Mouse (Mus musculus) heart, adult 2 months (tissue): Measurements from ENCODE around the gene Rpl28. TPM values are rescaled to one million over a fixed set of nuclear protein-coding genes. Genes with fewer than 3 reads are reported as not detected.

Experiments used
- DNase-seq, 2 experiments: peaks; one replicate each; pipeline ENCODE4 v3.0.0; 2021
- H3K27ac ChIP-seq: fragments of 200-600 bp; 2 replicates; pipeline ENCODE4 v1.8.1; 2022
- H3K27me3 ChIP-seq: fragments of 200-500 bp; 2 replicates; pipeline ENCODE4 v1.6.1; 2012; ENCODE audit warnings: mild to moderate bottlenecking, low read length, inconsistent platforms, mixed read lengths; ENCODE audit not compliant: control insufficient read depth, insufficient read depth
- H3K36me3 ChIP-seq: fragments of 200-500 bp; 2 replicates; pipeline ENCODE4 v1.6.1; 2012; ENCODE audit warnings: low read length, inconsistent platforms; ENCODE audit not compliant: control insufficient read depth, insufficient read depth
- H3K4me1 ChIP-seq: fragments of 200-500 bp; 2 replicates; pipeline ENCODE4 v1.6.1; 2011; ENCODE audit warnings: low read length; ENCODE audit not compliant: control insufficient read depth, insufficient read depth
- H3K4me3 ChIP-seq: fragments of 200-600 bp; 2 replicates; pipeline ENCODE4 v1.8.1; 2022
- H3K79me2 ChIP-seq: fragments of 200-500 bp; replicated peaks from 2 replicates; pipeline ENCODE4 v1.6.1; 2012; ENCODE audit warnings: mild to moderate bottlenecking, inconsistent platforms, low read length, moderate library complexity, mixed read lengths; ENCODE audit not compliant: control insufficient read depth, insufficient read depth
- H3K9ac ChIP-seq: fragments of 200-500 bp; 2 replicates; pipeline ENCODE4 v1.6.1; 2012; ENCODE audit warnings: low read depth, mild to moderate bottlenecking, control low read depth, inconsistent platforms, low read length, mixed read lengths
- CTCF ChIP-seq: fragments of 200-600 bp; IDR thresholded peaks from 2 replicates; pipeline ENCODE4 v1.8.1; 2022; ENCODE audit warnings: antibody characterized with exemption, mild to moderate bottlenecking, moderate library complexity
- EP300 ChIP-seq: fragments of 200-500 bp; IDR thresholded peaks from 2 replicates; pipeline ENCODE4 v1.6.1; 2011; ENCODE audit warnings: low read depth, low read length, control low read depth; ENCODE audit not compliant: insufficient read depth
- POLR2A ChIP-seq: fragments of 200-500 bp; IDR thresholded peaks from 2 replicates; pipeline ENCODE4 v1.6.1; 2011; ENCODE audit warnings: mild to moderate bottlenecking, low read depth, low read length, control low read depth; ENCODE audit not compliant: insufficient read depth
- WGBS: fragments of 180-500 bp; shearing (Covaris S2); methylation state at CpG from one replicate; pipeline ENCODE4 v1.1.7; 2018; 5-methylcytosine and 5-hydroxymethylcytosine counted together
- intact Hi-C: fragments of 180-260 bp; cut with DNase I; formaldehyde crosslinking; loops from one replicate; pipeline ENCODE4 v1.15.1; 2025
- polyA plus RNA-seq: library from polyadenylated mRNA; depleted of rRNA; stranded (reverse); fragments of >200 nt; gene quantifications from 2 replicates; pipeline ENCODE4 v1.2.3, GENCODE M21; 2012
- total RNA-seq, 2 experiments: library from RNA; stranded (reverse); gene quantifications; 2 replicates each; pipeline ENCODE4 v1.2.3; 2021

The Rpl28 gene
- total and polyA plus RNA-seq, 3 experiments = 202 to 575 (median 492) TPM

- intact Hi-C loops = no loop called here
- no peaks in the 10 kb centered on the region for H3K4me1 ChIP-seq
- no peak overlapping the region for H3K4me3 ChIP-seq
- no peaks in the 10 kb centered on the region for H3K36me3 ChIP-seq
- no peaks in the 10 kb centered on the region for H3K27me3 ChIP-seq
- TF ChIP-seq EP300 (no peak), POLR2A (no peak), CTCF (no peak)
- H3K27ac ChIP-seq = no peak overlapping the region
- 69% methylated on average over 4 of the region's 4 CpGs for WGBS
- no peaks in the 10 kb centered on the region for H3K79me2 ChIP-seq
- DNase-seq = no peak
- H3K9ac ChIP-seq = no peak overlapping the region
Measured at GRCm38 (mm10) chr7:4748321-4748720, 44.4 kb upstream of the Rpl28 start.

GRCm38 (mm10) chr7:4749169-4749568, 43.5 kb upstream of the Rpl28 start:
- no peak overlapping the region for H3K4me3 ChIP-seq
- intact Hi-C loops = no loop called here
- H3K27me3 ChIP-seq = no peaks in the 10 kb centered on the region
- no peak overlapping the region for H3K9ac ChIP-seq
- 84% methylated on average over 2 of the region's 2 CpGs for WGBS
- TF ChIP-seq POLR2A = no peak
- TF ChIP-seq EP300 = no peak
- no peak for TF ChIP-seq CTCF
- H3K4me1 ChIP-seq = no peaks in the 10 kb centered on the region
- no peak overlapping the region for H3K27ac ChIP-seq
- H3K79me2 ChIP-seq = no peaks in the 10 kb centered on the region
- no peak for DNase-seq
- no peaks in the 10 kb centered on the region for H3K36me3 ChIP-seq

GRCm38 (mm10) chr7:4751971-4752820, 40.5 kb upstream of the Rpl28 start:
- Histone ChIP-seq H3K9ac (no peak overlapping the region), H3K4me1 (no peaks in the 10 kb centered on the region), H3K27ac (no peak overlapping the region), H3K27me3 (no peaks in the 10 kb centered on the region), H3K79me2 (no peaks in the 10 kb centered on the region), H3K4me3 (no peak overlapping the region), H3K36me3 (no peaks in the 10 kb centered on the region)
- no peak for DNase-seq
- WGBS = 4% methylated on average over 30 of the region's 30 CpGs
- TF ChIP-seq POLR2A = no peak
- no peak for TF ChIP-seq CTCF
- no peak for TF ChIP-seq EP300
- intact Hi-C loops = no loop called here

GRCm38 (mm10) chr7:4752821-4753570, 39.7 kb upstream of the Rpl28 start, which contains the start of gene Cox6b2:
Gene Cox6b2, minus strand, starts transcription at chr7:4753094.
- 9% methylated on average over 24 of the region's 24 CpGs for WGBS
- peak; percentile 56 to 66 for DNase-seq
- Histone ChIP-seq H3K27me3 (no peaks in the 10 kb centered on the region), H3K4me3 (no peak within 1 kb of the TSS), H3K9ac (no peak within 1 kb of the TSS), H3K36me3 (no peaks in the 10 kb centered on the region), H3K4me1 (no peaks in the 10 kb centered on the region), H3K79me2 (no peaks in the 10 kb centered on the region), H3K27ac (no peak within 1 kb of the TSS)
- intact Hi-C loops = no loop called here
- TF ChIP-seq POLR2A = no peak
- no peak for TF ChIP-seq CTCF
- no peak for TF ChIP-seq EP300

GRCm38 (mm10) chr7:4759670-4760069, 33.0 kb upstream of the Rpl28 start:
- intact Hi-C loops = no loop called here
- DNase-seq = peak in 1 of 2 experiments; percentile 2
- Histone ChIP-seq H3K27ac (no peak overlapping the region), H3K36me3 (no peaks in the 10 kb centered on the region), H3K27me3 (0 out of 2 replicates have a peak, but pooled peaks cover 2% of the 10 kb centered on the region), H3K79me2 (no peaks in the 10 kb centered on the region), H3K4me1 (no peaks in the 10 kb centered on the region), H3K9ac (no peak overlapping the region), H3K4me3 (no peak overlapping the region)
- WGBS = 39% methylated on average over 1 of the region's 1 CpGs
- no peak for TF ChIP-seq EP300
- no peak for TF ChIP-seq POLR2A
- no peak for TF ChIP-seq CTCF
